Mouse (Mus musculus) left cerebral cortex, adult 18-20 months (tissue): Measurements from ENCODE around the gene Cyp2u1. TPM values are rescaled to one million over a fixed set of nuclear protein-coding genes. Genes with fewer than 3 reads are reported as not detected.

Experiments
- DNase-seq, 2 experiments: peaks; one replicate each; pipeline ENCODE4 v3.0.0; 2021 to 2022; ENCODE audit warnings: low spot score in 2 of 2, mixed read lengths in 1 of 2
- total RNA-seq, 2 experiments: library from RNA; stranded (reverse); gene quantifications; 2 replicates each; pipeline ENCODE4 v1.2.3; 2021

Cyp2u1 gene
- total RNA-seq, 2 experiments from 2014 or later, result 15.9 to 17.0 TPM

DNA sequence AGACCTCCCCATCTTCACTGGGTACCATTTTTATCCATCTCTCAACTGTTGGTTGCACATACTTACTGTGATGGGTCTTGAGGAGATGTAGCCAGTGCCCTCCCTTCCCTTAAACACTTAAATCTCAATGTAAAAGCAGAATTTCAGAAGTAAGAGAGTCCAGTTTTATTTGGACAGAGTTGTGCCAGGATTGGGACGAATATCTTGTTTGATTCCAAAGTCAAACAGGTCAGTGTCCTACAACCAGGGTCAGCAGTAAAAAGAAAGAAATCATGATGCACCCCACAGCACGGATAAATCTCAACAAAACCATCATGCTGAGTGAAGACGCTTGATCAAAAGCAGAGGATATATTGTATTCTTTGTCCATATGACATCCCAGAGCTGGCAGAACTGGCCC is 4.8 kb upstream of the Cyp2u1 start:
- no peak for DNase-seq

DNA sequence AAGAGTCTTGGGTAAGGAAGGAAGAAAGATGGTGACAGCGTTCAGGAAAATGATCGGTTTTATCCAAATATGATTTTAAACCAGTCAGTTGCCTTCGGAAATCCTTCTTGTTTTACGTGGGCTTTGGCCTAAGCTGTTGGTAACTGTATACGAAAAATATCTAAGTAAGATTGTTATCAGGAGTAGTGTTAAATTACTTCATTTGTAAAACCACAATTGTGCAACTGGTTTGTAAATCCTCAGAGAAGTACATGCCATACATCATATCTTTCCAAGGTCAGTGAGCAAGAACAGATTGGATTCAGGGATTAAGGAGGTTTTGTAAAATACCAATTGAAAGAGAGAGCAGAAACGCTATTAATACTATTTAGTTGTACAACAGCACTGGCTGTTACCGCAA is 3.2 kb upstream of the Cyp2u1 start:
- no peak for DNase-seq

DNA sequence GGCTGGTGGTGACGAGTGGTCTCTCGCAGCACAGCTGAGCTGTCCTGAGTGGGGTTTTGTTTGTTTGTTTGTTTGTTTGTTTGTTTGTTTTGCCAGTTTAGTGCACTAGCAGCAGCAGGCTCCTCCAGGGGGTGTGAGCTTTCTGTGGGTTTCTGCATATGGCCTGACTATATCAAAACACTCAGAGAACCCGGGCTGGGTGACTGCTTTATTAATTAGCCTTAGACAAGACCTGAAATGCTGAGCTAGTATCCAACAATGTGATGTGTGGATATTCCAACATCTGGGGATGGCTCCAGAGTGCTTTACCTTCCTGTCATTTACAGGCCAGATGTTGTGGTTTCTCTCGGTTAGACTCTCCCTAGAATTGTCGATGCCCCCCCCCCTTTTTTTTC is 290 bp upstream of the Cyp2u1 start:
- DNase-seq, result no peak

DNA sequence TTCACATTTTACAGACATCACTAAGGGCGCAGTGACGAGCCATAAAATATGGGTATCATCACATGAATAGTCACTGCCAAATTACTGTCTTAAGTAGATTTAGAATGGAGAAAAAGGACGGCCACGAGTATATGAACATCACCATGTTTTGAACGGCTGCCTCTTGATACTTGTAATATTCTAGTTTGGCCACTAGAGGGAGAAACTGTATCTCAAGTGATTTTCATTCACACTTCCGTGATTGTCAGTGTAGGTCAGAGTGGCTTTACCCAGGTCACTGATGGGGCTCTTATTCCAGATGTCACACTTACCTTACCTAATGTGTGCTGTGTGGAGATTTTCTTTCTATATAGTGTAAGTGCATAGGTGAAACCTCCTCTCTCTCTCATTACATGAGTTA is 3.1 kb downstream of the Cyp2u1 start:
- no peak for DNase-seq

- no peak for DNase-seq
Observed at GRCm38 (mm10) chr3:131299078-131299477, 3.9 kb downstream of the Cyp2u1 start.

- DNase-seq, result no peak
Observed at GRCm38 (mm10) chr3:131296893-131297292, 6.1 kb downstream of the Cyp2u1 start.

DNA sequence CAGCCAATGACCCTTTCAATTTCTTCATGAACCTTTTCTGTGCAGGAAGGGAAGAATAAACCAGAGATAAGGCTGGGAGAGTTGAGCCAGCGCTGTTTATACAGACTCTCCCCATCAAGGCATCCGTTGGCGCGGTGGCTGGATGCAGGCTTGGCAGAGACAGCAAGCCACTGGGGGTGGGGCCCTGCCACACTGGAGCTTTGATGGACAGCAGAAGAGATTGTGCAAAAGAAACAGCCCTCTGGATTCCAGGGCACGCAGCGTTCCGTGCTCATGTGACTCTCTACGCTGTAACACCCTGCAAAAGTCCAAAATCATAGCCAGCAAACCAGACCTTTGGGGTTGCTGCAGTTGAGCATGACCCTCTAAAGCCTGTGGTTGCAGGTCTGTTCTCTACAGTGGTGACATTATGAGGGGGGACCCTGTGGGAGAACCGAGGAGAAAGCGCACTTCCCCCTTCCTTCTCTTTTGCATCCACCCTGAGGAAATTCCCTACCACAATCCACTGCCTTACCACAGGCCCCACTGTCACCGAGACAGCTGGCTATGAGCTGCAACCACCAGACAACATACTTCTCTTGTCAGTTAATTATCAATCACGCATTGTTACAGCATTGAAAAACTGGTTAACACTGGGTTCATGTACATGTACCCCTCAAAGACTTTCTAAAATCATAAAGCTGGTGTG is 7.4 kb downstream of the Cyp2u1 start:
- DNase-seq, result no peak

- no peak for DNase-seq
Observed at GRCm38 (mm10) chr3:131294503-131294902, 8.5 kb downstream of the Cyp2u1 start.

DNA sequence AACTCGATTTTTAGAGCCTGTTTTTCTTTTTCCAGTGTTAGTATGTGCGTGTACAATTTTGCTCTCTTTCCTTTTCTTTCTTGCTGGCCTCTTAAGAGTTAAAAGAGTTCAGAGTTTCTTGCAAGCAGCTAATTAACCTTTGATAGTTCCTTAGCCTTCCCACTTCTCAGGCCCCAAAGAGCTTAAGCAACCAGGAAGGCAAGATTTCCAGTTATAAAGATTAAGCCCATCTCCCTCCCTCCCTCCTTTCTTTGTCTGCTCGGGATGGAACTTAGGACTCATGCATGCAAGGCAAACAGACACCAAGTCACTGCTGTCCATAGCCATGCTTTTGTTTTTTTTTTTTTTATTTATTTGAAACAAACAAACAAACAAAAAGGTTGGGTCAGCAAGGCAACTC is 10.1 kb downstream of the Cyp2u1 start:
- no peak for DNase-seq

DNA sequence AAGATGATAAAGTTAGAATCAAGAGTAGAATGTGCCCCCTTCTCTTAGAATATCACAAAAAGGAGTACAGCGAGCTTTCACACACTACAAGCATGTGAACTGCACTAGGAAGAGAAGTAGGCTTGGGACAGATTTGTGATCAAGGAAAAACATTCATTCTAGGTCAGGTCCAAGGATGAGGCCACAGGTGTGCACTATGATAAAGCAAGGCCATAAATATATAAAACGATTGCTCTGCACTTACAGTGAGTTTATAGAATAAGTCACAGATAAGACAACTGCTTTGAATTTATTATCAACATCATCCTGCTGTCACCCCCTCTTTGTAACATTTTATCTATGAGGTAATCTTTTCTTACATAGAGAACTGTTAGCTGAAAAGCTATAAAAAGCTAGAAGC is 10.7 kb downstream of the Cyp2u1 start:
- no peak for DNase-seq

DNA sequence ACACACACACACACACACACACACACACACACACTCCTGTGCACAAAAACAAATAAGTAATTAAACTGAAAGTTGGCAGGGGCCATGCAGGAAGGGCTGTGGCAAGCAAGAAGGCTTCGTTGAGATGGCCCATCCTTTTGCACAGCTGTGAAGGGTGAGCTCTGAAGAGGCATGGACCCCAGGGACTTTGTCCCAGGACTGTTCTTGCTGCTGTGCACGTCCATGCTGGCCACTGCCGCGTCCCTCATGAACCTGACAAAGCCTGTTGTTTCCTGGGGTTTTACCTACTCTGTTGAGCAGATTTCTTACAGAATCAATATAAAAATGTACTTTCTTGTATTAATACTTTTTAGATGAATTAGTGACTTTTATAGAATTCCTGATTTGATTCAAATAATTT is 11.1 kb downstream of the Cyp2u1 start:
- no peak for DNase-seq

- no peak for DNase-seq
Observed at GRCm38 (mm10) chr3:131274151-131274550, 28.9 kb downstream of the Cyp2u1 start.

DNA sequence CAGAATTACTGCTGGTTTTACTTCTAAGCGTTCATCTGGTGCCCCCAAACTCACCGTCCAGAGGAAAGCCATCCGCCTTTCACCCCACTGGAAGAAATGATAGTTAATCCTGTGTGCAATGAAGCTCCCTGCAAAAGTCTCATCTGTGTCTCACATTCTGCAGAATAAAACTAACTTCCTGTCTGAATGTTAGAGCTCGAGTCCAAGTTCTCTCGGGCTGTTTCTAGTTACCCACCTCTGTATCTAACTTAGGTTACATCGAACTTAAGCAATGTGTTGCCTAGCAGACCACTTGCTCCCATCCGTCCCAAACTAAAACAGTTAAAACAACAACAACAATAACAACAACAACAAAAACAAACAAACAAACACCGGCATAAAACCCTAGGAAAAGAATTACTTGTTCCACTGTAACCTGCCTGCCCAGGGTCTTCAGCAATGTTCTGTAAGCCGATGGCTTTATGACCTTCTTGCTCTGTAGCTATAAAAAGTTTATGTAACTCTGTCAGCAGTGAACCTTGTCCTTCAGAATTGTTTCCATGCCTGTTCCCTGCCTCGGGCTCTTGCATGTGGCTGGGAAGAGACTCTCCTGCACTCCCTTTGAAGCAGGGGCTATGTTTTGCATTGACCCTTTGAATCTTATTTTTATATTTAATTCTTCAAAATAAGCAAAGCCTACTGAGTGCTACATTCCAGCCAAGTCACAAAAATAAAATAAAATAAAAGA is 30.5 kb downstream of the Cyp2u1 start:
- no peak for DNase-seq

DNA sequence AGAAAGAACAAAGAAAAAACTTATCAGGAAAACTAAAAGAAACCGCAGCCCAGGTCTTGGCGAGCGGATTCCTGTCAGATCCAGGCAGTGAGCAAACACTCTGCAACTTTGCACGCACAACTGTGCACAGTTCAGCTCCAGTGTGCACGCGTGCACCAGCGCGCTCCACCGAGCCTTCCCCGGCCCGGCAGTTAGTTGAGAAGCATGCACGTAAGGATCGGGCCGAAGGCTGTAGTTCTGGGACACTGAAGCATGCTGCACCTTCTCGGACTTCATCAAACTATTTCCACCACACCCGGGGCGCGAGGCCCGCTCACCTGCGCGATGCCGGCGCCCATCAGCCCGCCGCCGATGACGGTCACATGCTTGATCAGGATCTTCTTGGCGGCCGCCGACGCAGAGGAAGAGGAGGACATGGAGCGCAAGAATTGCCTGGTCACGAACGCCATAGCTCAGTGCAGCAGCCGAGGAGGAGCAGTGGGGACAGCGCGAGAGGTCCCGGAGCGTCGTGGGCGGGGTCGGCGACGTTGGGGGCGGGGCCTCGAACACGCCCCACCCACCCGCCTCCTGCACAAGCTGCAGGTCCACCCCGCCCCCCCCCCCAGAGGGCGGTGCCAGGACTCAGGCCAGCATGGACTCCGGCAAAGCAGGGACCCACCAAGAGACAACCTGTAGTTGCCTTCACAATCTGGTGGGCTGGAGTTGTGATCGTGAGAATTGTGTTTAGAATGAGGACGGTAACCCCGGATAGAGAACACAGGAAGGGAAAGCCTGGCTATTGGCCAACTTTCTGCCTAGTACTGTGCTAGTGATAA is 31.3 kb downstream of the Cyp2u1 start, which contains the start of gene Hadh:
Gene Hadh, minus strand, starts transcription at position 543 of the 815 bp plus-strand sequence.
- DNase-seq, result peak; percentile 72 to 78

GRCm38 (mm10) chr3:131271157-131271556 is 31.9 kb downstream of the Cyp2u1 start:
- no peak for DNase-seq

- DNase-seq, result no peak
Observed at GRCm38 (mm10) chr3:131270381-131270780, 32.6 kb downstream of the Cyp2u1 start.

GRCm38 (mm10) chr3:131266366-131267050 is 36.5 kb downstream of the Cyp2u1 start:
- no peak for DNase-seq

- DNase-seq, result peak in 1 of 2 experiments; percentile 9
Observed at GRCm38 (mm10) chr3:131265516-131265915, 37.5 kb downstream of the Cyp2u1 start.

GRCm38 (mm10) chr3:131263766-131264486 is 39.1 kb downstream of the Cyp2u1 start:
- DNase-seq, result no peak

GRCm38 (mm10) chr3:131260418-131260817 is 42.6 kb downstream of the Cyp2u1 start:
- DNase-seq, result no peak
